Mouse (Mus musculus) spleen, adult 18-20 months (tissue): Measurements from ENCODE around the gene Papss2.
"Not testable (repeated sequence)": the region's sequence is repeated elsewhere in the genome, so short reads cannot be mapped to it uniquely, and the experiment has no call there.

Experiments
- DNase-seq, 2 experiments: peaks; one replicate each; pipeline ENCODE4 v3.0.0; 2022; ENCODE audit warnings: mixed read lengths in 2 of 2

Papss2 gene

GRCm38 (mm10) chr19:32641995-32642394, 46.4 kb downstream of the Papss2 start:
- DNase-seq, result no peak

GRCm38 (mm10) chr19:32643642-32644041, 48.1 kb downstream of the Papss2 start:
- no peak for DNase-seq

- DNase-seq, result no peak
Observed at GRCm38 (mm10) chr19:32645939-32646338, 50.3 kb downstream of the Papss2 start.

GRCm38 (mm10) chr19:32646382-32646781, 50.8 kb downstream of the Papss2 start:
- DNase-seq, result no peak

DNA sequence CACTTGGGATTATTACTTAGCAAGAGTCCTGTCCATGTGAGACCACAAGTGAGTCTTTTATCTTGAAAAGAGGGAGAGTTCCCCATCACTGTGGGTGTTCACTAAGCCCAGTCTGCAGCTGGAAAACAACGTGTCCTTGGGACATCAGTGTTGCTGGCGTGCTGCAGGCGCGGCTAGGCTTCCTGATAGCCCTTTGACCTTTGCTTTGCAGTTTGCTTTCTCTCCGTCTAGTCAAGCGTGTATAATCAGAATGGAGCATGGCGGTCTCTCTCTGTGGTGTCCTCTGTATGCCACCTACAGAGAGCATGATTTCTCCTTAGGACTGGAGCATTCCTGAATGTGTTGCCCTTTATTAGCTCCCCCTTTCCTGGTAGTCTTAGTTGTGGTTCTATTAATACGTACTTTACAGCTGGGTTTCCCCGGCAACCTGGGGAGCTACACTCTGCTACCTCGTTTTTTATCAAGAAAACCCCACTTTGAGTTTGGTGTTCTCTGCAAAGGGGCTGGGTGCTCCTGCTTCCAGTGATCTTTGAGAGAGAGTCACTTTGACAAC, 52.5 kb downstream of the Papss2 start:
- no peak for DNase-seq

DNA sequence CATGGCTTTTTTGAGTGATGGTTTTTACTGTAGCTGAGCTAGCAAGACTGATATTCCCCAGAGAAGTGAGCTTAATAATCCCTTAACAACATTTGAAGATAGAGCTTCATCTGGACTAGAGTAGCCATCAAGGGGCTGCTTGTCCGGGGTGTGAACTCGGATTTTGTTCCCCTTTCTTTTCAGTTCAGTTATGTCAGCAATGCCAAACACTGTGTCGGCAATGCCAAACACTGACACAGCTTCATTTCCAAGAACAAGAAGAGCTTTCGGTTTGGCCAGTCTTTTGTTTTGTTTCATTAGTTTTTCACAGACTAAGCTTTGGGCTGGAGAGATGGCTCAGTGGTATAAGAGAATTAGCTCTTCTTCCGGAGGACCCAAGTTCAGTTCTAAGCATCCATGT, 55.5 kb downstream of the Papss2 start:
- no peak for DNase-seq

DNA sequence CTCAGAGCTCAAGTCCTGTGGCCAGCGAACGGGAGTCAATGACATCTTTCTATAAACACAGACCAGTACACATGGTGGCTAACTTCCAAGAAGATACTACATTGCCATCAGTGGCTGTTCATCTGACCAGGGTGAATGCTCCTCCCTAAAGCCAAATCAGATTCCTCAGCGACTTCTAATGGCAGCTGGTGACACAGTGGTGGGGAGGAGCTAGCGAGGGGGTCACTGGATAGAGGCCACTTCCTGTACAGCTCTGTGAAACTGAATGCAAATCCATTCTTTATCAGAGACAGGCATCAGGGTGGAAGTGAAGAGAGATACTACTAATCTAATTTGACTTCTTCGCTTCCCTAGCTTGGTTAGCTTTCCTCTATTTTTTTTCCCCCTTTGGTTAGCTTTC, 57.5 kb downstream of the Papss2 start:
- DNase-seq, result no peak

GRCm38 (mm10) chr19:32653630-32654362, 58.2 kb downstream of the Papss2 start:
- no peak for DNase-seq

- no peak for DNase-seq
Observed at GRCm38 (mm10) chr19:32659346-32659745, 63.8 kb downstream of the Papss2 start.

GRCm38 (mm10) chr19:32662936-32663335, 67.3 kb downstream of the Papss2 start:
- no peak for DNase-seq

- no peak for DNase-seq
Observed at GRCm38 (mm10) chr19:32665243-32665642, 69.7 kb downstream of the Papss2 start.

GRCm38 (mm10) chr19:32667830-32668229, 72.2 kb downstream of the Papss2 start:
- DNase-seq, result not testable (repeated sequence)

DNA sequence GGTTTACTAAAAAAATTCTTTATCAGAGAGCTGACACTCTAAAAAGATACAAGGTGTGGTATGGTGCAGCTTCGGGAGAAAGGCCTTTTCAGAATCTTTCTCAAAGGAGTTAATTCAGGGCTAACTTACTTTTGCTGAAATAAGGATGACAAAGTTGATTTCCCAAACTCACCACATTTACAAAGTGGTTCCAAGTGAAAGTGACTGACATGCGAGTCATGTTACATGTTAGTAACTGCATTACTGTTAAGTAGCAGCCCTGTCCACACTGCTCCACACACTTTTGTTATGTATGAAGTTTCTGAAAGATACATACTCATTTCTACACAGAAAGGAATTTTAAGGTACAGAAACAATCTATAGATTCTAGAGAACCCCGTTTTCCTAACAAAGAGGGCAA, 80.2 kb downstream of the Papss2 start:
- DNase-seq, result no peak

- no peak for DNase-seq
Observed at GRCm38 (mm10) chr19:32680894-32681293, 85.3 kb downstream of the Papss2 start.

DNA sequence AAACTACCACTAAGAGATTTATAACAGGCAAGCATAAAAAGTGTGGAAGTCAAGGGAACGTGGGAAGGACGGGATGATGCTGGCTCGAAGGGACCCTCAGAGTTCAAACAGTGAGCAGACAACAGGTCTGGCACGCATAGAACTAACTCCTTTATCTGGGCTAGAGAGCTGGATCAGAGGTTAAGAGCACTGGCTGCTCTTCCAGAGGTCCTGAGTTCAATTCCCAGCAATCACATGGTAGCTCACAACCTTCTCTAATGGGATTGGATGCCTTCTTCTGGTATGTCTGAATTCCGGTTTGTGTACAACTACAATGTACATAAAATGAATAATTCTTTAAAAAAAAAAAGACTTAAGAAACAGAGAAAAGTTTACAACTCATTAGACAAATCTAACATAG, 87.5 kb downstream of the Papss2 start:
- DNase-seq, result no peak

DNA sequence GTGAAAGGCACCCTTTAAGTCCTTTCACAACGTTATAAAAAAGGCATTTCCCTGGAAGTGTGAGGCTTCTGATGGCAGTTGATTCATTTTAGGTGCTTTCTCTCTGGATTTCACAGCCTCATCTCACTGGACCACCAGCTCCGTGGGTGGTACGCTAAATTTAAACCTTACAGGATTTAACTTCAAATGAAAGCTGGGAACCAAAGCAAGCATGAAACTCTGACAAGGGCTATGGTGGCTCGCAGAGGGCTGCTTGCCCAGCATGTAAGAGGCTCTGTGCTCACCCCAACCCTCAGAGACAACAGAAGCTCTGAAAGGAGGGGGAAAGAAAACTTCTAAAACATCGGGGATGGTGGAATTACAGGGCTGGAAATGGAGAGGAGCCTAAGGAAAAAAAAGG, 92.1 kb downstream of the Papss2 start:
- DNase-seq, result no peak

DNA sequence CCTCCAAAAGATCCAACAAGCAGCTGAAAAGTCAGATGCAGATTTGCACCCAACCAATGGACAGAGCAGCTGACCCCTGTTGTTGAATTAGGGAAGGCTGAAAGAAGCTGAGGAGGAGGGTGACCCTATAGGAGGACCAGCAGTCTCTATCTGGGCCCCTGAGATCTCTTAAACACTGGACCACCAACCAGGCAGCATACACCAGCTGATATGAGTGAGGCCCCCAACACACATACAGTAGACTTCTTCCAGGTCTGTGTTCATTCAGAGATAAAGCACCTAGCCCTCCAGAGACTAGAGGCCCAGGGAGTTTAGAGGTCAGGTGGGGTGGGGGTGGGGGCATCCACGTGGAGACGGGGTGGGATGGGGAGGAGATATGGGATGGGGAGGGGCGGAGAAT, 92.6 kb downstream of the Papss2 start:
- not testable (repeated sequence) for DNase-seq

- no peak for DNase-seq
Observed at GRCm38 (mm10) chr19:32689724-32690123, 94.1 kb downstream of the Papss2 start.

DNA sequence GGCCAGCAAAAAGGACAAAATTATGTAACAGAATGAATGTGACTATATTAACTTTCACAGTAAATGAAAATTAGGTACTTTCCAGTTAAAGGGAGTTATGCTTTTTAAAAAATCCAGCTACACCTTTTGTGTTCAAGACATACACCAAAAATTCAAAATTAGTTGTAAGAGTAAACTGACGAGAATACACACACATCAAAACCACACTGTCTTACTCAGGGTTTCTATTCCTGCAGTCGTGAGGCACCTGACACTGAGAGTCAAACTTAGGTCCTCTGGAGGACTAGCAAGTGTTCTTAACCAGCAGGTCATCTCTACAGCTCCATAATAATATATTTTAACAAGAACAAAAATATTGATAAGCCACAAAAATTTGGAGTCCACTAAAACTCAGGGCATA, 101.1 kb downstream of the Papss2 start:
- DNase-seq, result no peak

DNA sequence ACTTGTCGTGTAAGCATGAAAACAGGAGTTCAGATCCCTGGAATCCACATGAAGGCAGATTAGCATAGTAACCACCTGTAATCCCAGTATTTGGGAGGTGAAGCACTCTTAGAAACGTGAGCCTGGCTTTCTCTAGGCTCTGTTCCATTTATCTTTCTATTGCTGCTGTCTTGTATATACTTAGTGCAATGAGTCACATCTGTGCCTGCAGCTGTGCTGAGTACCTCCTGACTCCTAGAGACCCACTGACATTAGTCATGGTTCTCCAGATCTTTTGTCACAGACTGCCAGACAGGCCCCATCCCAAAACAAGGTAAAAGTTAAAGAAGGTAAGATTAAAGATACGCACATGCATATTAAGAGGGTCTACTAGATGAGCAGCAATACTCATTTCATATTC, 106.6 kb downstream of the Papss2 start:
- DNase-seq, result no peak

DNA sequence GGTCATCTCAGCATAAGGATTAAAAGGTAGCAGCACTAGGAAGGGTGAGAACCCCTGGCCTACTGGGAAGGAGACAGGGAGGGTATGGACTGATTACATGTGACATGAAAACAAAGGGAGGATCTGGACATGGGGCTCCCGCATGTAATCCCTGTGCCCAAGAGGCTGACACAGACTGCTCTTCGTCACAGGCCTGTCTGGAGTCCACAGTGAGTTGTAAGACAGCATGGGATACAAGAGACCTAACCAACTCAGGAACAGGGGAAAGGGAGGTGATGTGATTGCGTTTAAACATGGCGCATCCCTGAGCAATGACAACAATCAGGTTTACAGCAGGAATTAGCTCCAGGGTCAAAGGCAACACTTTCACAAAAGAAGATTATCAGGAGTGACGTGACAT, 113.4 kb downstream of the Papss2 start:
- DNase-seq, result no peak

- DNase-seq, result no peak
Observed at GRCm38 (mm10) chr19:32710288-32710687, 114.7 kb downstream of the Papss2 start.

GRCm38 (mm10) chr19:32711761-32712541, 116.4 kb downstream of the Papss2 start:
- peak; percentile 84 to 94 for DNase-seq

GRCm38 (mm10) chr19:32712588-32713042, 117.0 kb downstream of the Papss2 start:
- peak; percentile 77 to 85 for DNase-seq
